Mouse (Mus musculus) hindlimb bud, embryonic 11.5 days (tissue): ENCODE measurements at regions not wholly inside any gene's neighbourhood (a gene's known extent, or its start where the extent isn't known, plus 50 kb on each side); places are given as distances from the start of the nearest gene placed in this dataset.

Experiments
- DNase-seq: peaks from one replicate; pipeline ENCODE4 v3.0.0-alpha.2; 2012; ENCODE audit warnings: low read depth, low spot score; ENCODE audit errors: extremely low spot score

DNA sequence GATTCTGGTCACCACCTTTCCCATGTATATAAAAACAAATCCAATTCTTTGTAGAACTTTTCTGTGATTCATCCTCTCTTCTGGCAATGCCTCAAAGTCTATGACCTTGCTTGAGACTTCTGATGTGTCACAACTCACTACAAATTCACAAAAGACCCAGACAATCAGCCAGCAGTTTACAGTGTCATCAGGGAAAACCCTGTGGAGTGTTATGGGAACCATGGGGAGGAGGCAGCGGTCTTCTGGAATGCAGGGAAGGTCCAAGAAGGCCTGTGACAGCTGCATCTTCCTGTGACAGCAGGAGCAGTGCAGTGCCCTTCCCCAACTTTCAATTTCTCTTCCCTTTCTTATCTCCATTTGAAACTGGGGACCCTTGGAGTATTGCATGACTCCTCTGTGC is 877.9 kb downstream of the A830018L16Rik start:
- DNase-seq, result no peak

DNA sequence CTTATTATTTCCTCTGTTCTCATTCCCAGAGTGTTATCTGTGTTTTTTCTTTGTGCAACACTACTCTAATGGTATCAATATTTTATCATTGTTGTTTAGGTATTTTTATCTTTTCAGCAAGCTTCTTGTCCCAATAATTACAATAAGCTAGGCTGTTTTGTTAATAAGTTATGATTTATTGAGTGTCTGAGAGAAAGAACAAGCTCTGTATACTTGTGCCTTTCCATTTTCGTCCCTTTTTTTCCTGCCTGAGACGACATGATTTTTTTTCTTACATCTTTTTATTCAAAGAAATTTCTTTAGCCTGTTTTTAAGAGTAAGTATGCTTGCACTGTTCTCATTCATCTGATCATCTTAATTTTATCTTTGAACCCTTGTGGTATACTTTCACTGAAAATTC is 904.1 kb downstream of the A830018L16Rik start:
- no peak for DNase-seq

DNA sequence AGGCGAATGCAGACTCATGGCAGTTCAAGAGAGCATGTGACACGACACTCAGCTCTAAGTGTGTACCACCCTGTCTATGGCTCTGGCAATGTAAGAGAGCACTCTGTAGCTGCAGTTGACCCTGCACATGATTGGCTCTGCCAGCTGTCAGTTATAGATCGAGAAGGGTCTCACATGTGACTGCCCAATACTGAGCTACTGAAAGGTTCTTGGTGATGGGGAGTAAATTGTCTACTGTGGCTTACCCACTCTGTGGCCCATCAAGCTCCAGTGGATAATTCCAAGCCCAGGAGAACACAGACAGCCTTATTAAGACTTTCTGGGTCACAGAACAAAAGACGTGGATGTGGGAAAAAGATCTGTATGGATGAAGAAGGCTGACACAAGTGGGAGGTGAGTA is 920.3 kb downstream of the A830018L16Rik start:
- DNase-seq, result no peak

DNA sequence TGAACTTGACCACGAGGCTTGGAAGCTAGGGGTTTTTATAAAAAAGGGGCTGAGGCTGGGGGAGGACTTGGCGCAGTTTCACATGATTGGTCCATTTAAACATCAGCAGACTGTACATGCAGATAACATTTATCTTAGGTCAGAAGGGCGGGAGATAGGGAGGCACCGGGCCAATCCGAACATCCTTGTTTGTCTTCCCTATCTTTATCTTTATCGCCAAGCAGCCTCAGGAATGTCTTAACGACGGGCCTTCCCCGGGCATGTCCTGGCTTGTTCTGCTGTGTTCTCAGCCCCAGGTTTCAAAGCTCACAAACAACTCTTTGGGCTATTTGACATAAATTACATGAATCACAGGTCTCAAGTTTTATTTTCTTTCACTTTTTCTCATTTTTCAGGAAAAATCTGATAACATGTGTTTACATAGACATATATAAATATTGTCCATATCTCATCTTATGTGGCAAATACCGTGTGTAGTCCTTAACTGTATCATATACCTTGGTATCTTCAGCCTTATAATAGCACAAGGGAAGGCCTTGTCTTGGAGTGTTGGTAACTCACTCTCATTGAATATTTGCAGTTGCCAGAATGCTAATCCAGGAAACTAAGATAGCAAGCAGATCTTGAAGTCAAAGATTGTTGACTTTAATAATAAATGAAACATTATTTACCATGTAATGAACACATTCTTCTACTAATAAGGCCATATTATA is 931.0 kb downstream of the A830018L16Rik start:
- DNase-seq, result no peak

DNA sequence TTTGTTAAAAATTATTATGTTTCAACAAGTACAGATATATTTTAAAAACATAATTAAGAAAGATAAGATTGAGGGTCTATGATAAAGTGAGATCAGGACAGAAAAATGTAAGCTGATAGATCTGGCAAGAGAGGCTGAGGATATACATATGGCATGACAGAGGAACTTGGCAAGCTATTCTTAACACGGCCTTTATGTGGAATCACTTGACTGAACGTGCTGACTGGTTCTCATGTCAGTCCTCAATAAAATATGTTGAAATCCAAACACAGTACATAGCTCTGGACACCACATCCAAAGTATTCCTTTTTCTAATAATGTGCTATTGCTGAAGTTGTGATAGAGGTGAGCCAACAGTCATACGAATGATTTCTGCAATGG is 931.5 kb downstream of the A830018L16Rik start:
- DNase-seq, result no peak

DNA sequence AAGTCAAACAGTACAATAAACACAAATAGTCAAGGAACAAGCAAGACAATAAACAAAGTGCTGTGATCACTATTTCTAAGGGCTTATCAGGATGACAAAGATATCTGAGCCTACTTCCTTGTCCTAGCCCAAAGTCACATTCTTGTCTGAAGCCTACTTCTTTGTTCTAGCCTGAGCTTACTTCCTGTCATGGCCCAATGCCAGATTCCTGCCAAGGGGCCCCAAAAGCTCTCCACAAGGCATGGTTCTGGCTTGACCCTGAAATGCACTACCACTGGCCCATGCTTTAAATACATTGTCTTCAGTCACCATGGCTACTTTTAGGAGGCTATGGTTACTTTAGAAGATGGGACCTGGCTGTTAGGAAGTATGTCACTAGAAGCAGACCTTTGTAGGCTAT is 940.6 kb downstream of the A830018L16Rik start:
- DNase-seq, result no peak

DNA sequence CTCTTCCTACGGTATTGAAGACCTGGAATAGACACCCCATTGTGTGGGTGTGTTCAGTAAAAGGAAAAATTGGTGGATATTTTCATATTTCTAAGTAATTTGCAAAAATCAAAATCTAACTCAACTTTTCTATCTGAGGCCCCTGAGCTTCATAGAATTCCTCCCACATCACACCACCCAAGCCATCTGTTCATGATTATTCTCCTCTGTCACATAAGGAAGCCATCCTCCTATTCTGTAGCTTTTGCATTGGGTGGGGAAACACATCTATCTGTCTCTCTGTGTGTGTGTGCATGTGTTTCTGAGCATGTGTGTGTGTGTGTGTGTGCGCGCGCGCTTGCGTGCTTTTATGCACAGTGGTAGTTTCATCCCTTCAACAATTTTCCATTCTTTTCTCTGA is 954.0 kb downstream of the A830018L16Rik start:
- DNase-seq, result no peak

DNA sequence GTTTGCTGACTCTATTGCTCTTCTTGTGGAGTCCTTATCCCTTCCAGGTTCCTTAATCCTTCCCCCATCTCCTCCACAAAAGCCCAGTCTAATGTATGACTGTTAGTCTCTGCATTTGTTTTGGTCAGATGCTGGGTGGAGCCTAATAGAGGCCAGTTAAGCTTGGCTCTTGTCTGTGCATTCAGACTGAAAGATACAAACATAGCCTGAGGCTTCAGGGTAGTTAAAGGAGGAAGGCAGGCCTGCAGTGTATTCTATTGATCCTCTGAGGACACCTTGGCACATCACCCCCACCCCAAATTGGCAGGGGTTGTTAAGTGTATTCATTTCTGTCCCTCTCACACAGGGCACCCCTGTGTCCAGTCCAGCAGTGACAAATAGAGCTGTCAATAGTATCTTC is 959.1 kb downstream of the A830018L16Rik start:
- DNase-seq, result no peak

DNA sequence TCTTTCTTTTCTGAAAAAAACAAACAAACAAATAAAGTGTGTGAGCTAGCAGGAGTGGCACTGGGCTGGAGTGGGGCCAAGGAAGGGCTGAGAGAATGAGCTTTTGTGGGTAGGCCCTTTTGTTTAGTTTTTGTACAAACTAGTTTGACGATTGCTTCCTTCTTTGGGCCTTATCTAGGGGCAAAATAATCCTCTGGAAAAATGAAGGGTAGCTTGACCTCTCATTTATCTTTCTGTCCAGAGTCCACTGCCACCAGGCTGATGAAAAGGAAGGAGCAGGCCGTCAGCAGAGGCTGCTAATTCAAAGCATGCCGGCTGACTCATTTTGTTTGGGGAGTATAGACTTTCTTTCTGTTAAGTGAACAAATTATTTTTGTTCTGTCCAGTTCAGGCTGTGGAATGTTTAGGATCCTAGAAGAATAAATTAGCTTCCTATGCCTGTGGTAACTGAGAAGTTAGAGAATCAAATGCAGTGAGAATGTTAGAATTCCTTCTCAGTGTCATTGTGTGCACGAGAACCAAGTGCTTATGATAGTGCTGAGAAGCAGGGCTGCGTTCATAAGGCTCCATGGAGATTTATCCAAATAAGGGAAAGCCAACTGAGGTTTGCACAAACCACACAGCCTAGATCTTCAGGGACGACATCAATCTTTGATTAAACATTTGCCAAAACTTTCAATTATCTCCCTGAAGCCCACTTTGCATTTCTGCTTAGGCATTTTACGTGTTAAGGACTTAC is 984.4 kb downstream of the A830018L16Rik start:
- DNase-seq, result peak; percentile 41

DNA sequence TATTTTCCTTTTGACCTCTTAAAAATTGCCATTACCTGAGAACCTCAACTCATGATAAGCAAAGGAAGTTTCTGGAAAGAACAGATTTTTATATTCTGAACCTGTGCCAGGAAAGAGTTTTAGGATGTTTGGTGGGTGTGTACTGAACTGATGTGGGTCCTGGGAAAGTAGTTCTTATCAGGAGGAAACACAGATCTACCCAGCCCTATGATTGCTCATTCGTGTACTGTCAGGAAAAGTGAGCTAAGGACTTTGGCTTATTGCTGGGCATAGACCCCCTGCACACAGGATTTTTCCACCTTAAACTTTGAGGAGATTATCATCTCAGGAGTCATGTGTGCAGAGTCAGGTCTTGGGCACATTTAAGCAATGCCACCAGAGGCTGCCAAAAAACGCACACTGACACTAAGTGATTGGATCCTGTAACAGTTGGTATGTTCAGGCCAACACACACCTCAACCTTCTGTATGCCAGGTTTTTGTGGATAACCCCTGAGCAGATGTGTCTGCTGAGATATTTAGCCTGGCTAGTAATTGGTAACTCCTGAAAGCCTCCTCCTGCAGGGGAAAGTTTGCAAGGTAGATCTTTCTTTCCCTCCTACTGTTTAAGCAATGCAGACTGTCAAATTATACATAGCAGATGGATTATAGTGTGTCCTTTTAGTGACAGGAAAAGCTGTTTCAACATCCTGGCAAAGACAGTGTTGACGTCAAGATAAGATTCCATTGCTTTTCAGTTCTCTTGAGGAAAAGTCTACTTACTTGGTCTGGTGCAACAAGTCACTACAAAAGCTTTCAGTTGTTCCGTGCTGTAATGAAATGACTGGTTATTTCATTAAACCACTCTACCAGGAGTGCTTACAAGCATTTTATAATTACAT is 991.7 kb downstream of the A830018L16Rik start:
- no peak for DNase-seq

DNA sequence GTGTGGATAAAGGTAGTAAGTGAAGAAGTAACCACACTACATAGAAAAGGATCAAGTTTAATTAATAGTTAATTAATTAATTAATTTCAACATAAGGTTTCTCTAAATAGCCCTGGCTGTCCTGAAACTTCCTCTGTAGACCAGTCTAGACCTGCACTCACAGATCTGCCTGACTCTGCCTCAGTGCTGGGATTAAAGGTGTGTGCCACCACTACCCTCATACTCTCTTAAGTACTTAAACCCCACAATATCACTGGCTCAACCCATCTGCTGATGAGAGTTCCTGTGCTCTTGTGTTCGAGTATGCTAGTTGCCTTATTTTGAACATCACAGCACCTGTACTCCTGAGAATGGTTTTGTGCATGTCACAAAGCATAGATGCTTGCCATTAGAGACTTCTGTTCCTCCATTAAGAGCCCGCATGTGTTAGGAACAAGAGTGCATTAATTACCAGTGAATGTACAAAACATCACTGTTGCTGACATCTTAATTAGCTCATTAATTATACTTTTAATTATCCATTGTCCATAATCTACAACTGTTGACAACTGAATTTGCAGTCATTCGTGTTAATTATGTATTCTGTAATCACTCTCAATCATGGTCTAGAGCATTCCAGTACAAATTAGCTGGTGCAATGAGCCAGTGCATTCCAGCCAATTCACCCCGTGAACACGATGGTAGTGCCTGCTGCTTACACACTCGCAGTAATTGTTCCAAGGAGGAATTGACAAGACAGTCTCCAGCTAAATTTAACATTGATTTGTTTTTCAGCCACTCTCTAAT is 996.0 kb downstream of the A830018L16Rik start:
- no peak for DNase-seq

DNA sequence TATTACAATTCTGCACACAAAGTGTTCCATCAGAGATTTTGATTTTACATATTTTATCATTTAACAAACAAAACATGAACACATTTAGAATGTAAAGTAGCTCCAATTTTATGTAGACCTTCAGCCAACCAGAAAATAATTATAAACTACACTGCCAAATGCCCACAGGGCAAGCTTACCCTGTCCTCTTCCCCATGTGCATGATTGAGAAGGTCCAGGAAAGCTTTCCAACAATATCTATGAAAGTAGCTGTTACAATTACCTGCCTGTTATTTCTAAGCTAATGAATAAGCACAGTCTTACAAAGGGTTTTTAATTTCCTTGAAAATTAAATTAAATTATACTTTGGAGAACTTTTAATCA is 996.6 kb downstream of the A830018L16Rik start:
- DNase-seq, result no peak

DNA sequence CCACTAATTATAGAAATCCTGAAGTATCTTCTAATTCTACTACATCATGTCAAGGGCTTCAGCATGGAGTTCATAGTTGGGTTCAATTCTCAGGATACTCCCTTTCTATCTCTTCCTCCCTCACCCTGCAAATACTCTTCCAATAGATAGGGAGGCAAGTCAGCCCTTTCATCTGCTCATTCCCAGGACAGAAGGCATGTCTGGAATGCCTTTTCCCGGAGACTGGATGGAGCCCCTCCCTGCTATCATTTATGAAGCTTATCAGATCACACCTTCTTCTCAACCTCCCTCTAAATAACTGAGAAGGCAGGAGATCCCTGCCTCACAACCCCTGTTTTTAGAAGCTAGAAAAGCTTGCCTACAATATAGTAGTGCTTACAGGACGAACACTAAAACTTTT is 1010.6 kb downstream of the A830018L16Rik start:
- DNase-seq, result no peak

DNA sequence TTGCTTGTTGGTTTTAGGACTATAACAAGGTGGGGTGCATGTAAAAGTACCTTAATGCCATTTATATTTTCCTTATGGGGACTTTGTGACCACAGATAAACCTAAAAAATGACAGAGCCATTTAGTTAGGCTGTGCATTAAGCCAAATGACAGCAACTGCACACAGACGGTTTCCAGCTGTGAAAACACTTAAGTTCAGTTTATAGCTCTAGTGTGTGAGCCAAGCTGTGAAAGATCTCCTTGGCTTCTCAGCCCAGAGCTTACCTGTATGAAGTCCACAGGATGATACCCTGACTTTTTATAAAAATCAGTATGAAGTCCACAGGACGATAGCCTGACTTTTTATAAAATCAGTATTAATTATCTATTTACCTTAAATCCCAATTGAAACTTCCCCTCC is 1024.0 kb downstream of the A830018L16Rik start:
- DNase-seq, result no peak

DNA sequence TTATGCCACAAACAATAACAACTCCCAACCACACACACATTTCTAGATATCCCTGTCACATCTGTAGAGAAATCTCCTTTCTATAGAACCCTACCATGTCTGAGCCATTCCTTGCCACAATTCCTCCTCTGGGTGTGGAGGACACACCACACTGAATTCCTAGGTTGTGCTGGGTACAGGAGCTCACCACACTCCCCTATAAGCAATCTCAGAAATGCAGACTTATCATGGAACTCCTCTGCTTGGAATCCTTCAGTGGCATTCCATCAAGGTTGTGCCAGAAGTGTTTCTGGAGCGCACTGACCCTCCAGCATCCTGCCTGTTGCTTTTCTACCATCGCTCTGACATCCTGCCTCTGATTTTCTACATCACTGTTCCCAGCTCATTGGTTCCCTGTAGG is 1052.3 kb downstream of the A830018L16Rik start:
- DNase-seq, result no peak

DNA sequence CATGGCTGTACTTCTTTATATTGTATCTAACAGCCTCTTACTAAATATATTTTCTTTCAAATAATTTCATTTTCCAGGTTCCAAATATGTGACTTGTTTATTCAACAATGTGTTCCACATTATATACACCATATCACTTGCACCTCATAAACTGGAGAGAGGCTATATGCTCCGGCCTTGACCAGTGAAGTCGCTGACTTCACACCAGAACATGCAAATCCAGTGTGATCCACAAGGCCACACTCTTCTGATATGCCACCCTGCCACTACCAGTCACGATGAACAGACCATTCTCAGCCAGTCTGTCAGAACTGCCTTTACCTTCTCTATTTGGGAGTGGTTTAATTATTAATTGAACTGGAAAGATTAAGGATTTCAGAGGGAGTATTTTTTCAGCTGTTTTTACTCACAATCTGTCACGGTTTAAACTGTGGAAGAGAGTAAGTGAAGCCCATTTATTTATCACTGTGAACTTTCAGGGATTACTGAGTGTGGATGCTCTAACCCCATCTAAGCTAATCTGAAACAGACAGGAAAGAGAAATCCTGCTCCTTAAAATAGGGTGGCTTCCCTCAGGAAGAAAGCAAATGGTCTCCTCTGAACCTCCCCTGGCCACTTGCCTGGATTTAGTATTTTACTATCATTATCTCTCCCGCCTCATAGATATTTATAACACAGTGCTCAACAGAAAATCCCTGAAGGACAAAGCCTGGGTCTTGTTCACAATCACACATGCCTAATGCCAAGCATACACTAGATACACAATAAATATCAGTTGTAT is 1065.3 kb downstream of the A830018L16Rik start:
- DNase-seq, result no peak

DNA sequence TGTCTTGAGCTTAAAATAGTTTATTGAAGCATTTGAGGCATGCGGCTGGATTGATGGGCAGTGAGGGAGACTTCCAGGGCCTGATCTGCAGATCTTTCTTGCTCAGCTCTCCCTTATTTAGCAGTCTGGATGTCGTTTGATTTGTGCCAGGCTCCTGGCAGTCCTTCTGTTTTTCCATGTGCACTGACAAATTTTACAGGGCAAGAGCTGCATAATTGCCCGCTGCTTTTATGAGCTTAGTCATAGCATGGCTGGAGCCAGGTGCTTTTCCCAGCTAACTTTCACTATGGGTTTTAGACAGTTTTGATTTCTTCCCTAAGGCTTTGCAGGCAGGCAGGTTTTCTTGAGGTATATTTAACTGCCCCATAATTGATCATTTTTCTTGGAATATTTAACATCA is 1086.5 kb downstream of the A830018L16Rik start:
- no peak for DNase-seq

DNA sequence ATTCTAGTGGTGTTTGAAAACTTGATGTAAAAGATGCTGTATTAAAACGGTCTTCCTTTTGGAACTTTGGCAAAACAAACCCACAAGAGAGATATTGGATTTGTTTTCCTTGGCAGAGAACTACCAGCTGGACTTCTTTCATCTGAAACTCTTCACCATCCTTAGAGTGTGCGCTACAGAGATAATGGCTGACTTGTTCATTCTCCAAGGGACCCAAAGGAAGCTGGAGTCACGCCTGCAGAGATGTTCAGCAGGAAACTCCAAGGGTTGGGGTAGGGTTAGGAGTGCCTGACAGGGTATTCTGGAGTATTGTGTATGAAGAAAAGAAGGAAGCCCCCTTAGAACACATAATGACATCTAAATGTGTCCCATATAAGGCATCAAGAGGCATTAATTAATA is 1094.1 kb downstream of the A830018L16Rik start:
- no peak for DNase-seq

DNA sequence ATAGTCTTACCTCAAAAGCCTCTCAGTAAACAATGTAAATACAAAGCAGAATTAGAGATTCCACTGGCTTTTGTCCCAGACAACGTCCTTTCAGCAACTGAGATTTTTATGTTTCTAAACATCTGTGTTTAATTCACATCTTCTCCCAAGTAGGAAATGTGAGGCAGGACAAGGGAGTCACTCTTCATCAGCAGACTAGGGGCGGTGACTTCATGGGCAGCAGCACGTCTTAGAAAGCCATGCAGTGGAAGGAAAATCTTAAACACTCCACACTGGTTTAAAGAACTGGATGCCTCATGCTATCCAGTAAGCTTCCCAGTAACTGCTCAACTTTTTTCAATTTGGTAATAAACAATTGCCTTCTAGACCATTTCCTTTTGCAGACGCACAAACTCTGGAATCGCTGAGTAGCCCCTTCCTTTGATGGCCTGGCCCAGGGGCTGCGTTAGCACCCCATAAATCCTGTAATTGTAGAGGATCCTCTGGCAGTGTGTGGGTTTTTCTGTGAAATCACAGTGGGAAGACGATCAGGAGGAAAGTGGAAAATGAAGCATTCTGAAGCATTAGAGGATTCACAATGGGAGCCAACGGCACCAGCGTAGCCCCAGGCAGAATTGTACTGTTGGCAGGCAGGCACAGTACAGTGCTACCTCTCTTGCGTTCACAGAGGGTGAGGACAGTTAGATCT is 1096.4 kb downstream of the A830018L16Rik start:
- peak; percentile 42 for DNase-seq

DNA sequence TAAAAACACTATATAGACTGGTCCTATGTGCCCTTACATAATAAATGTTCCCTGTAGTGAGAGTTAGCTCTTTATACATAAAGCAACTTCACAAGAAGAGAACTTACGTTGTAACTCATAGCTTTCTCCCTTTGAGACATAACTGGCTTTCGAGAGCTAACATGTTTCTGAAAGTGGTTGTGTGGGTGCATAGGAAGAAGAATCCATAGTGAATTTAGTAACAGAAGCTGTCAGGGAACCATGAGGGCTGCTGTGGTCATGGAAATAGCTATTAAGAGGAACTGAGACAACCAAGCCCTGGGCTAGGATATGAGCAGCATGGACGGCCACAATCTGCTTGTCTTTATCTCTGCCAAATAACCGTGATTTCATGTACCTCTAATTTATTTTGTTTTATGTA is 1105.7 kb downstream of the A830018L16Rik start:
- DNase-seq, result no peak
